In the genomic region with DNA sequence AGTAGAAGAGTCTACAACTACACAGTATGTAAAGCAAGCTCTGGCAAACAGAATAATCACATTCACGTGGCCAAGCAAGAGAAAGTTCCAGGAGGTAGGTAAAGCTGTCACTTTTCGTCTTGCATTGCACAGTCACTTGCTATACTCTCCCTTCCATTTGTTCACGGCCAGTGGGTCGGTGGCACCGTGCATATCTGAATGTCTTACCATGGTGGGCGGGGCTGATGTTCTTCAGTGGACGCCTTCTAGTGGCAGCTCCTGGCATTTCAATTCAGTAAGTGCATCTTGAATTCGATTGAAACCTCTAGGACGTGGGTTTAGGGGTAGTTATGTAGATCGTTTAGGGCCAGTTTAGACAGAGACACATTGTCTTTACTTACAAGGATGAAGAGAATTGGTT, we compare ENCODE assay signal across 13 mouse cellular contexts.
DNase-seq lines count a peak whose midpoint lies in the region; ATAC-seq and TF ChIP-seq lines count a peak whose summit lies in the region.
"Had no signal": no experiment of that assay in that cellular context is flagged by ENCODE, and none has a peak within 500 bp of the region (broad histone marks: within the 10 kb centered on the region; RNA-seq: fewer than 3 reads in every experiment).

No protein-coding gene starts in this region.

- no peaks in the 10 kb centered on the region for H3K27me3 ChIP-seq in liver, postnatal 0 days (ENCODE audit: insufficient read depth, low read length)
- H3K27me3 ChIP-seq in liver, embryonic 12.5 days (replicated peaks) = no peaks in the 10 kb centered on the region
- no peaks in the 10 kb centered on the region for H3K27me3 ChIP-seq in embryonic facial prominence, embryonic 14.5 days (replicated peaks; ENCODE audit: control insufficient read depth, insufficient read depth, low read length)
- no peaks in the 10 kb centered on the region for H3K27me3 ChIP-seq in forebrain, embryonic 16.5 days (replicated peaks; ENCODE audit: control insufficient read depth, insufficient read depth, low read length)

- TF ChIP-seq EP300 in liver, postnatal 0 days (IDR thresholded peaks at IDR 0.05; ENCODE audit: low read depth) = no peak

- 83% methylated on average over 10 of the region's 10 CpGs for WGBS in liver, postnatal 0 days (ENCODE audit: insufficient replicate concordance)
- WGBS in liver, embryonic 12.5 days (ENCODE audit: insufficient replicate concordance) = 68% methylated on average over 10 of the region's 10 CpGs
- 48% methylated on average over 10 of the region's 10 CpGs for WGBS in embryonic facial prominence, embryonic 14.5 days
- 79% methylated on average over 10 of the region's 10 CpGs for whole genome bisulfite sequencing in forebrain, embryonic 16.5 days

- no peak overlapping the region for H3K4me2 ChIP-seq in liver, postnatal 0 days (ENCODE audit: low read depth, low read length)
- H3K4me2 ChIP-seq in liver, embryonic 12.5 days = no peak overlapping the region
- H3K4me2 ChIP-seq in embryonic facial prominence, embryonic 14.5 days (ENCODE audit: low read depth, low read length) = no peak overlapping the region
- H3K4me2 ChIP-seq in forebrain, embryonic 16.5 days (ENCODE audit: low read length) = no peak overlapping the region

- ATAC-seq in liver, postnatal 0 days = no peak
- no peak for ATAC-seq in liver, embryonic 12.5 days
- no peak for ATAC-seq in embryonic facial prominence, embryonic 14.5 days (ENCODE audit: low read depth)
- no peak for ATAC-seq in forebrain, embryonic 16.5 days
- ATAC-seq: forebrain, postnatal 0 days had no signal

- H3K4me1 ChIP-seq in liver, postnatal 0 days (ENCODE audit: insufficient read depth) = no peaks in the 10 kb centered on the region
- no peaks in the 10 kb centered on the region for H3K4me1 ChIP-seq in liver, embryonic 12.5 days
- H3K4me1 ChIP-seq in ES-E14 (ENCODE audit: control insufficient read depth in 2 of 2, insufficient read depth in 2 of 2, low read length in 2 of 2, poor library complexity in 1 of 2) = no peaks in the 10 kb centered on the region
- H3K4me1 ChIP-seq in embryonic facial prominence, embryonic 14.5 days (ENCODE audit: control insufficient read depth, insufficient read depth, low read length) = no peaks in the 10 kb centered on the region
- no peaks in the 10 kb centered on the region for H3K4me1 ChIP-seq in forebrain, embryonic 16.5 days (replicated peaks; ENCODE audit: control insufficient read depth, insufficient read depth, low read length)
- H3K4me1 ChIP-seq: heart, embryonic 10.5 days; hindbrain, embryonic 10.5 days had no signal

- no peak overlapping the region for H3K9ac ChIP-seq in liver, postnatal 0 days (replicated peaks)
- H3K9ac ChIP-seq in liver, embryonic 12.5 days = no peak overlapping the region
- no peak overlapping the region for H3K9ac ChIP-seq in ES-E14 (ENCODE audit: insufficient read depth, low read depth, low read length, poor library complexity, severe bottlenecking)
- no peak overlapping the region for H3K9ac ChIP-seq in embryonic facial prominence, embryonic 14.5 days (ENCODE audit: low read depth, low read length)
- no peak overlapping the region for H3K9ac ChIP-seq in forebrain, embryonic 16.5 days (replicated peaks; ENCODE audit: low read depth, low read length)
- H3K9ac ChIP-seq: forebrain, postnatal 0 days had no signal

- DNase-seq in liver, postnatal 0 days = no peak
- DNase-seq in ES-E14 (ENCODE audit: low read depth, low spot score) = peak; percentile 20
- peak; percentile 24 for DNase-seq in embryonic facial prominence, embryonic 14.5 days (ENCODE audit: low spot score)
- no peak for DNase-seq in ovary, postnatal 10 days (ENCODE audit: low spot score)
- no peak for DNase-seq in gastrocnemius, postnatal 25 days
- DNase-seq: forebrain, postnatal 0 days; kidney, postnatal 14 days; lung, adult 18-20 months had no signal

- H3K4me3 ChIP-seq in liver, postnatal 0 days (ENCODE audit: low read depth, low read length) = no peak overlapping the region
- H3K4me3 ChIP-seq in liver, embryonic 12.5 days = no peak overlapping the region
- no peak overlapping the region for H3K4me3 ChIP-seq in ES-E14 (ENCODE audit: insufficient read depth in 1 of 2, low read depth in 1 of 2, low read length in 2 of 2, poor library complexity in 1 of 2, severe bottlenecking in 1 of 2)
- no peak overlapping the region for H3K4me3 ChIP-seq in embryonic facial prominence, embryonic 14.5 days (ENCODE audit: low read depth, low read length)
- H3K4me3 ChIP-seq in forebrain, embryonic 16.5 days (replicated peaks; ENCODE audit: low read length) = no peak overlapping the region
- H3K4me3 ChIP-seq: heart, embryonic 10.5 days; hindbrain, embryonic 10.5 days; myocyte had no signal

- in situ Hi-C loops in ES-E14 (cut with MboI; ENCODE audit: low sequenced_read_pairs in 2 of 2, unreplicated experiment in 2 of 2) = no loop called here

- H3K9me3 ChIP-seq in liver, postnatal 0 days (ENCODE audit: low read length) = no peaks in the 10 kb centered on the region
- H3K9me3 ChIP-seq in liver, embryonic 12.5 days (replicated peaks) = no peaks in the 10 kb centered on the region
- H3K9me3 ChIP-seq in ES-E14 (ENCODE audit: control insufficient read depth, insufficient read depth, low read depth, low read length) = no peaks in the 10 kb centered on the region
- no peaks in the 10 kb centered on the region for H3K9me3 ChIP-seq in embryonic facial prominence, embryonic 14.5 days (ENCODE audit: control insufficient read depth, low read length)
- H3K9me3 ChIP-seq in forebrain, embryonic 16.5 days (ENCODE audit: control insufficient read depth, low read length) = no peaks in the 10 kb centered on the region
- H3K9me3 ChIP-seq: heart, embryonic 10.5 days; hindbrain, embryonic 10.5 days had no signal

- no peaks in the 10 kb centered on the region for H3K36me3 ChIP-seq in liver, postnatal 0 days (replicated peaks; ENCODE audit: insufficient read depth, low read length)
- no peaks in the 10 kb centered on the region for H3K36me3 ChIP-seq in liver, embryonic 12.5 days
- no peaks in the 10 kb centered on the region for H3K36me3 ChIP-seq in ES-E14 (ENCODE audit: control insufficient read depth, insufficient read depth, low read length, poor library complexity, severe bottlenecking)
- H3K36me3 ChIP-seq in embryonic facial prominence, embryonic 14.5 days (ENCODE audit: control insufficient read depth, insufficient read depth, low read length) = no peaks in the 10 kb centered on the region
- no peaks in the 10 kb centered on the region for H3K36me3 ChIP-seq in forebrain, embryonic 16.5 days (ENCODE audit: control insufficient read depth, insufficient read depth)
- H3K36me3 ChIP-seq: heart, embryonic 10.5 days; hindbrain, embryonic 10.5 days had no signal

- no peak overlapping the region for H3K27ac ChIP-seq in liver, postnatal 0 days (ENCODE audit: low read depth)
- no peak overlapping the region for H3K27ac ChIP-seq in liver, embryonic 12.5 days
- no peak overlapping the region for H3K27ac ChIP-seq in ES-E14 (ENCODE audit: insufficient read depth, low read depth, low read length, poor library complexity, severe bottlenecking)
- no peak overlapping the region; the same call in 1 of the 2 replicates for H3K27ac ChIP-seq in embryonic facial prominence, embryonic 14.5 days (replicated peaks; ENCODE audit: low read depth, low read length)
- H3K27ac ChIP-seq in forebrain, embryonic 16.5 days (ENCODE audit: low read length) = no peak overlapping the region
- H3K27ac ChIP-seq: heart, embryonic 10.5 days; hindbrain, embryonic 10.5 days had no signal

- TF ChIP-seq CTCF in liver, postnatal 0 days (IDR thresholded peaks at IDR 0.05; ENCODE audit: low read depth) = 0 out of 2 replicates have a peak, but pooled peaks have one; percentile 6

TF ChIP-seq in ES-E14, 5 proteins besides CTCF, POLR2A, EP300 and RAD21:
- TF ChIP-seq ZNF384 (IDR thresholded peaks at IDR 0.05; ENCODE audit: low read depth, low read length) = no peak
- TF ChIP-seq MAFK (IDR thresholded peaks at IDR 0.05; ENCODE audit: insufficient read depth, low read depth, low read length) = no peak
- TF ChIP-seq HCFC1 (IDR thresholded peaks at IDR 0.05; ENCODE audit: borderline replicate concordance, insufficient read depth, low read length) = no peak
- TF ChIP-seq ZC3H11A (IDR thresholded peaks at IDR 0.05; ENCODE audit: borderline replicate concordance, low read depth, low read length) = no peak
- no peak for TF ChIP-seq CHD2 (IDR thresholded peaks at IDR 0.05; ENCODE audit: low read depth, low read length)

Comparison
In these comparisons a context has a peak if more than half of its experiments do, and no peak if none do; other contexts are left out.
1. DNase-seq: peak in ES-E14 (single experiment) and embryonic facial prominence, embryonic 14.5 days (single experiment); none in liver, postnatal 0 days (single experiment), ovary, postnatal 10 days (single experiment) and gastrocnemius, postnatal 25 days (single experiment).